Mouse (Mus musculus): Measurements from ENCODE around the gene Letm1. TPM values are rescaled to one million over a fixed set of nuclear protein-coding genes. Genes with fewer than 3 reads are reported as not detected.

Letm1 gene
- polyA plus RNA-seq, 1 experiment from 2014 or later, result 72.4 TPM

GRCm38 (mm10) chr5:33692393-33692792, 90.2 kb downstream of the Letm1 start:
- H3K9ac ChIP-seq (replicated peaks), result peak overlapping the region; percentile 14; the same call in 1 of the 2 replicates
- H3K4me2 ChIP-seq, result peak overlapping the region; percentile 35
- no peak overlapping the region for H3K4me3 ChIP-seq (replicated peaks)
- 3% methylated on average over 24 of the region's 24 CpGs for WGBS
- H3K27ac ChIP-seq (replicated peaks), result peak overlapping the region; percentile 76
- H3K9me3 ChIP-seq (replicated peaks), result no peaks in the 10 kb centered on the region
- peaks cover 28% of the 10 kb centered on the region for H3K27me3 ChIP-seq (replicated peaks)
- peaks cover 65% of the 10 kb centered on the region for H3K4me1 ChIP-seq
- ATAC-seq (ENCODE audit: low FRiP score), result peak; percentile 48; the same call in 1 of the 2 replicates
- H3K36me3 ChIP-seq, result no peaks in the 10 kb centered on the region

GRCm38 (mm10) chr5:33689852-33690645, 92.6 kb downstream of the Letm1 start:
- peak; percentile 34; the same call in 1 of the 2 replicates for ATAC-seq (ENCODE audit: low FRiP score)
- Histone ChIP-seq H3K9me3 (replicated peaks) (no peaks in the 10 kb centered on the region), H3K27ac (replicated peaks) (peak overlapping the region; percentile 74), H3K27me3 (replicated peaks) (peaks cover 19% of the 10 kb centered on the region), H3K4me1 (peaks cover 43% of the 10 kb centered on the region), H3K9ac (replicated peaks) (0 out of 2 replicates have a peak overlapping the region, but pooled peaks have one; percentile 14), H3K4me2 (peak overlapping the region; percentile 23; the same call in 1 of the 2 replicates), H3K4me3 (replicated peaks) (no peak overlapping the region), H3K36me3 (no peaks in the 10 kb centered on the region)
- 51% methylated on average over 11 of the region's 11 CpGs for WGBS

Other genes with a start within 250 kb of the Letm1 start
- 25.5 and 31.9 TPM in 2 replicates for gene Fam53a, start 153.2 kb downstream of the Letm1 start, polyA plus RNA-seq (2015; fragmentation: Nextera tagmentation; extraction: Ambion mirVana)
- gene Gm9903, start 152.9 kb downstream of the Letm1 start, polyA plus RNA-seq (2015; fragmentation: Nextera tagmentation; extraction: Ambion mirVana), result 0.59 and 0.83 TPM in 2 replicates
- gene Slbp, start 130.2 kb downstream of the Letm1 start, polyA plus RNA-seq (2015; fragmentation: Nextera tagmentation; extraction: Ambion mirVana), result 120 and 157 TPM in 2 replicates
- 27.5 and 61.7 TPM in 2 replicates for gene Tacc3, start 124.7 kb downstream of the Letm1 start, polyA plus RNA-seq (2015; fragmentation: Nextera tagmentation; extraction: Ambion mirVana)
- gene Tmem129, start 124.4 kb downstream of the Letm1 start, polyA plus RNA-seq (2015; fragmentation: Nextera tagmentation; extraction: Ambion mirVana), result 27.7 and 29.7 TPM in 2 replicates
- 36.0 and 43.6 TPM in 2 replicates for gene Fgfr3, start 61.1 kb downstream of the Letm1 start, polyA plus RNA-seq (2015; fragmentation: Nextera tagmentation; extraction: Ambion mirVana)
- gene Nsd2, start 37.9 kb upstream of the Letm1 start, polyA plus RNA-seq (2015; fragmentation: Nextera tagmentation; extraction: Ambion mirVana), result 56.7 and 61.8 TPM in 2 replicates
- gene Nelfa, start 153.6 kb upstream of the Letm1 start, polyA plus RNA-seq (2015; fragmentation: Nextera tagmentation; extraction: Ambion mirVana), result 33.8 and 43.9 TPM in 2 replicates
- 459 and 621 TPM in 2 replicates for gene Gm1673, start 200.6 kb upstream of the Letm1 start, polyA plus RNA-seq (2015; fragmentation: Nextera tagmentation; extraction: Ambion mirVana)
- 4.8 and 6.4 TPM in 2 replicates for gene Nat8l, start 213.2 kb upstream of the Letm1 start, polyA plus RNA-seq (2015; fragmentation: Nextera tagmentation; extraction: Ambion mirVana)